Mouse (Mus musculus): ENCODE results near the gene Gphn.

- no peak for TF ChIP-seq CTCF (IDR thresholded peaks at IDR 0.05; ENCODE audit: control insufficient read depth, insufficient read depth, insufficient read length)
- no peak for TF ChIP-seq MYOG (IDR thresholded peaks at IDR 0.05; ENCODE audit: control insufficient read depth, extremely low read depth, insufficient read length)
- no peak for TF ChIP-seq CEBPB (IDR thresholded peaks at IDR 0.05; ENCODE audit: low read depth)
- TF ChIP-seq USF1 (IDR thresholded peaks at IDR 0.05; ENCODE audit: low read depth), result no peak
- no peak for TF ChIP-seq MAX (IDR thresholded peaks at IDR 0.05)
- no peak for TF ChIP-seq FOSL1 (IDR thresholded peaks at IDR 0.05; ENCODE audit: insufficient read depth, low read length, poor library complexity, severe bottlenecking)
- no peak for TF ChIP-seq MYOD1 (IDR thresholded peaks at IDR 0.05; ENCODE audit: control insufficient read depth, insufficient read length, low read depth)
Observed at GRCm38 (mm10) chr12:78640086-78640485, 413.9 kb downstream of the Gphn start.
